Mouse (Mus musculus): Measurements from ENCODE around the gene Foxa3.
"Not testable (repeated sequence)": the region's sequence is repeated elsewhere in the genome, so short reads cannot be mapped to it uniquely, and the experiment has no call there.

Gene Foxa3

DNA sequence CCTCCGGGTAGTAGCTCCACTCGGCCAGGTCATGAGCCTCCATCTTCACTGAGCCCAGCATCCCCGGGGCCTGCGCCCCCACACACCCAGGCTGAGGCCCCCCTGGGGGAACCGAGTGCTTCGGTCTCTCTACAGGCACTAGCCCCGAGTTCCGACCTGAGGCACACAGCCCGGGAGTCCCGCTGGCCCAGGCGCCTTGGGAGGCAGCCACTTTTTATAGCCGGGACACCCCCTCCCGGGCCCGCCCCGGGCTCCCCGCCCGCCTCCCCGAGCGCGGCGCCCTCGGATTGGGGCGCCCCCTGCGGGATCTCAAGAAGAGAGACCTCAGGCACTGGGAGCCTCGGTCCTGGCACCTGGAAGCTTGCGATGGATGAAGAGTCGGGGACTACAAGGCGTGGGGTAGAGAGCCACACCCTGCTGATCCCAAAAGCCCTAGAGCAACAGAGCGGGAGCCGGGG is at the start of gene Foxa3:
Foxa3 (minus strand) TSS at position 182 of the 458 bp plus-strand sequence.
- no peak for DNase-seq (ENCODE audit: low spot score)

DNA sequence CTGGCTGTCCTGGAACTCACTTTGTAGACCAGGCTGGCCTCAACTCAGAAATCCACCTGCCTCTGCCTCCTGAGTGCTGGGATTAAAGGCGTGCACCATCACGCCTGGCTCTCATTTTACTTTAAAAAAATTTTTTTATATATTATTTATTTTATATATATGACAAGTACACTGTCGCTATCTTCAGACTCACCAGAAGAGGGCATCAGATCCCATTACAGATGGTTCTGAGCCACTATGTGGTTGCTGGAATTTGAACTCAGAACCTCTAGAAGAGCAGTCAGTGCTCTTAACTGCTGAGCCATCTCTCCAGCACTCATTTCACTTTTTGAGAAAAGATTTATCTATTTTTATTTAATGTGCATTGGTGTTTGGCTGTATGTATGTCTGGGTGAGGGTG is 47.7 kb upstream of the Foxa3 start:
- not testable (repeated sequence) for DNase-seq (ENCODE audit: low spot score)

DNA sequence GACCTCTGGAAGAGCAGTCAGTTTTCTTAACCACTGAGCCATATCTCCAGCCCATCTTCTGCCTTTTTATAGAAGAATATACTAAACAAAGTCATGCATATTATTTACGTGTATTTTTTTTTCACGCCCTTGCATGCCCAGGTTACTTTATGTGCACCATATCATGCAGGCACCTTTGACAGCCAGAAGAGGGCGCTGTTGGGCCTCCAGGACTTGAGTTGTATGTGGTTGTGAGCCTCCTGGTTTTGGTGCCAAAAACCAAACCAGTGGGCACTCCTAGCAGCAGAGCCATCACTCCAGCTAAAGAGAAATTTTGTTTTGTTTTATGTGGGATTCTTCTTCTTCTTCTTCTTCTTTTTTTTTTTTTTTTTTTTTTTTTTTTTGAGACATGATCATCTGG is 46.2 kb upstream of the Foxa3 start:
- DNase-seq (ENCODE audit: low spot score), result no peak

DNA sequence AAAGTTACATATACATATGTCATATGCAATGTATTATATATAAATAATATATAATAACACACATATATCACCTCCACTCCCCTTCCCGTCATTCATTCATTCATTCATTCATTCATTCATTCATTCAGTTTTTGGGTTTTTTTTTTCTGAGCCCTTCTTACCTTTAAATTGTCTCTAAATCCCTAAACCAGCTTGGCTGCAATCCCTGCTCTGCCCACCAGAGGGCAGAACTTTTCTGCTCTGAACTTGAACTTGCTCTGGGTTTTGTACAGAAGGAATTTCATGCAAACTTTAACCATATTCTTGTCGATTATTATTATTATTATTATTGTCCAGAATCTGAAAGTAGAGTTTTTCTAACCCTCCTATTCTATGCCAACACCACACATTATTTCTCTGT is 45.4 kb upstream of the Foxa3 start:
- DNase-seq (ENCODE audit: low spot score), result peak; percentile 80

DNA sequence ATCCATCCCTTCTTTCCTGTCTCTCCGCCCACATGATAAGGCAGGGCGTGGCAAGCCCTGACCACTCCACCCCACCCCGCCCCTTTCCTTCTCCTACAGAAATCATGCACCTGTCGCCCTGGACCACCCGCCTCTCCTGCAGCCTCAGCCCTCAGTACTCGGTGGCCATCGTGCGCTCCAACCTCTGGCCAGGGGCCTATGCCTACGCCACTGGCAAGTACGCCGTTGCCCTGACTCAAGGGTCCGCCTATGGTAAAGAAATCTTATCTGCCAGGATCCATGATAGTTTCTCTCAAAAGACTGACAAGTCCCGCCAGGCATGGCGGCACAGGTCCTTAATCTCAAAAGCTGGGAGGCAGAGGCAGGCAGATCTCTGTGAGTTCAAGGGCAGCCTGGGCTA is 44.6 kb upstream of the Foxa3 start:
- DNase-seq (ENCODE audit: low spot score), result no peak

DNA sequence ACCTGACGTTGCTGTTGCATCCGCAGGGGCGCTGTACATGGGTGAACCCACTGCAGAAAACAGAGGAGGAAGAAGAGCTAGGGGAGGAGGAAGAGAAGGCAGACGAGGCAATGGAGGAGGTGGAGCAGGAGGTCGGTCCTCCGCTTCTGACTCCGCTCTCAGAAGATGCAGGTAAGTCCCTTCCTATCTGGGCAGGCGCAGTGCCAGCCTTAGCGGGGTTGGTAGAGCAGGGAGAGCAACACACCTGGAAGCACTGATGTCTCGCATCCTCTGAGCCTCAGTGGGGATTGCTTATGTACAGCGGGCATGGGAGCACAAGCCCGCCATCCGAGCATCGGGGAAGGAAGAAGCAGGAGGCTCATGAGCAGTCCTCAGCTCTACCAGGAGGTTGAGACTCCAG is 43.7 kb upstream of the Foxa3 start:
- DNase-seq (ENCODE audit: low spot score), result no peak

DNA sequence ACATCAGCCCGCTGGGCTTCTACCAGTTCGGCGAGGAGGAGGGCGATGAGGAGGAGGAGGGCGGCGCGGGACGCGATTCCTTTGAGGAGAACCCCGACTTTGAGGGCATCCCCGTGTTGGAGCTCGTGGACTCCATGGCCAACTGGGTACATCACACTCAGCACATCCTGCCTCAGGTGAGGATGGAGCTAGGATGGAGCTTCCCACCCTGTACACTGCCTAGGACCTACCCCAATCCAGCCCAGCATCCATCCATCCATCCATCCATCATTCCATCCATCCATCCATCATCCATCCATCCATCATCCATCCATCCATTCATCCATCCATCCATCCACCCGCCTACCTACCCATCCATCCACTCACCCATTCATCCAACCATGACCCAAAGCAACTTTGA is 42.6 kb upstream of the Foxa3 start:
- no peak for DNase-seq (ENCODE audit: low spot score)

DNA sequence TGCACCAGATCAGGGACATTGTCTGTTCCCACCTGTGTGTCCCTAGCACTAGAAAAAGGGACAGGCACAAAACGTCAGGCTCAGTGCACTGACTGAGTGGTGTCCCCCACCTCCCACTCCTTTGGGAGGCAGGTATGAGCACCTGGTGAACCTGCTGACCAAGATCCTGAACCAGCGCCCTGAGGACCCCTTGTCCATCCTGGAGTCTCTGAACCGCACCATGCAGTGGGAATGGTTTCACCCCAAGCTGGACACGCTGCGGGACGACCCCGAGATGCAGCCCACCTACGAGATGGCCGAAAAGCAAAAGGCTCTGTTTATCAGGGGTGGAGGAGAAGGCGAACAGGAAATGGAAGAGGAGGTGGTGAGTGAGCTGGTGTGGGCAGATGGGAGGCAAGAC is 34.1 kb upstream of the Foxa3 start:
- no peak for DNase-seq (ENCODE audit: low spot score)

DNA sequence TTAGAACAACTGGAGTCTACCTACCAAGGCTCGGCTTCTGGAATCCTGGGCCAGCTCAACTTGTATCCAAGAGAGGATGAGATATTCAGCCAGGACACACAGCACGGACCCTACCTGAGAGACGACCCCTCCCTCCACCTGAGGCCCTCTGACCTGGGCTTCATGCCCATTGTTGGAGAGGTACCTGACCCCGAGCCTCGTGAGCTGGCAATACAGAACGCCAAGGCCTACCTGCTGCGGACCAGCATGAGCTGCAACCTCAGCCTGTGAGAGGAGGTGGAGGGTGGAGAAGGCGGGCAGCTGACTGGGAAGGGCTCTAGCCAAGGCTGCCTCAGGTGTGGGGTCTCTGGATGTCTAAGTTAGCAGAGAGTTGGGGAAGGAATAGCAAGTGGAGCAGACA is 31.8 kb upstream of the Foxa3 start:
- DNase-seq (ENCODE audit: low spot score), result no peak

DNA sequence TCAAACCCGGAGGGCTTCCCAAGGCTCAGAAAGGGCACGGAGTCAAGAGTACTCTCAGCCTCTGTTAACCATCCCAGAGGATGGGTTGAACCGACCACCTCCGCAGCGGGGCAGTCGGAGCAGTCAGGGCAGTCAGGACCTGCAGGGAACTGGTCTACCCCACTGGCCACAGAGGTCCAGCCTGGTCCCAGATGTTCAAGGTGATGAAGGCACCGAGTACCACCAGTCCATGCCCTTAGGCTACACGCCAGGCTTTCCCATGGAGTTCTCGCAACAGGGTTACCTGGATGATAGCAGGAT is 31.4 kb upstream of the Foxa3 start:
- DNase-seq (ENCODE audit: low spot score), result no peak

DNA sequence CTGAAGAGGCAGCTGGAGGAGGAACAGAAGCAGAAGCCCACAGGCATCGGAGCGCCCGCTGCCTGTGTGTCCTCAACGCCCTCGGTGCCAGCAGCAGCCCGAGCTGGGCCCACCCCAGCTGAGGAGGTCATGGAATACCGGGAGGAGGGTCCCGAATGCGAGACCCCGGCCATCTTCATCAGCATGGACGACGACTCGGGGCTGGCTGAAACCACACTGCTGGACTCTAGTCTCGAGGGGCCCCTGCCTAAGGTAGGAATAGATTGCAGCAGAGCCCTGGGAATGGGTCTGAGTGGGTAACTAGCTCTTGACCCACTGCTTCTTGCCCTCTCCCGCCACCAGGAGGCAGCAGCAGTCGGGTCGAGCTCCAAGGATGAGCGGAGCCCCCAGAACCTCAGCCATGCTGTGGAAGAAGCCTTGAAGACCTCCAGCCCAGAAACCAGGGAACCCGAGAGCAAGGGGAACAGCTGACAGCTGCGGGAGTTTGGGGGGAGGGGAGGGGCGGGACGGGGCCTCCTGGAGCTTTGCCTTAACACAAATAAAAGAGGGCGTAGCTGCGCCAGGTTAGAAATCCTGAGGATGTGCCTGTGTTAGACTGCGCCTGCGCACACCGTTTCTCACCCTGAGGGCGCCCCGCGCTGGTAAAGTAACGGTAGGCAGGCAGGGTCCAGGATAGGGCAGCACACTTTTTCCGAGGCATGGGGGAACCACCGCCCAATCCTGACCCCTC is 30.9 kb upstream of the Foxa3 start, which contains the start of gene Rsph6a:
Rsph6a (plus strand) TSS at position 644 of the 730 bp plus-strand sequence.
- peak; percentile 16 for DNase-seq (ENCODE audit: low spot score)

DNA sequence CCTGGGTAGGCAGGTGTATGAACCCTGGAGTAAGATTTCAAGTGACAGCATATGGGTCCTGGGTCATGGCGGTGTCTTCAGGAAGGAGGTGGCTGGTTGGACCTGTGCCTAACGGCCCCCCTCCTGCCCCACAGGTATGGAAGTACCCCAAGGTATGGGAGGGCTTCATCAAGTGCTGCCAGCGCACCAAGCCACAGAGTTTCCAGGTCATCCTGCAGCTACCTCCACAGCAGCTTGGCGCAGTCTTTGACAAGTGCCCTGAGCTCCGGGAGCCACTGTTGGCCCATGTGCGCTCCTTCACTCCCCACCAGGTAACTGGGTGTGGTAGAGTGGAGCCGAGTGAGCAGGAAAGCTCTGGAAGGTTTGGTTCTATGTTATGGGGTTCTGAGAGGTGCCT is 29.8 kb upstream of the Foxa3 start:
- no peak for DNase-seq (ENCODE audit: low spot score)

DNA sequence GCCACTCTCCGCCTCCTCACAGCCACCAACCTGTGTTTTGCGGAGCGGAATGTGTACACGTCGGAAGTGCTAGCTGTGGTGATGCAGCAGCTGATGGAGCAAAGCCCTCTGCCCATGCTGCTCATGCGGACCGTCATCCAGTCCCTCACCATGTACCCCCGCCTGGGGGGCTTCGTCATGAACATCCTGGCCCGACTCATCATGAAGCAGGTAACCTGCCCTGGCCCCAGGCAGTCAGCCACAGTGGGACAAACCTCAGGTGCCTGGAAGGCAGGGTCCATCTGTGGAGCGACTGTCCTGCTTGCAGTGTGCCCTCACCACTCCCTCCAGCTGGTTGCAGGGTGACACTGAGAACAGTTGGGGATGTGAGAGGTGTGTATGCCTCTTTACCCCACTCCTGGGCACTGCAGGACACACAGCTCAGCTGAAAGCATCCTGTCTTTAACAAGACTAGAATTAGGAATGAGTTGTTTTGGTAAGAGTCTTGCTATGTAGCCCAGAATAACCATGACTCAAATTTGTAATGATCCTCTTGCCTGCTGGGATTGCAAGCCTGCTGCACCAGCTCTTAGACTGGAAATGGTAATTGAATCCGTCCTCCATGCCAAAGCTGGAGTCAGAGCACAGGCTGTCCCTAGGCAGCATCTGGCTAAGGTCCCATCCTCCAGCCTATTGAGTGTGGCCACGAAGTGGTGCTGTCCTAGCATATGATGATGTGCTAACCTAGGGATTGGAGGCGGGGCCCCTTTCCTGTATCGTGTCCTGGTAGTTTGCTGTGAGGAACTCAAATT is 29.2 kb upstream of the Foxa3 start:
- DNase-seq (ENCODE audit: low spot score), result peak; percentile 36

DNA sequence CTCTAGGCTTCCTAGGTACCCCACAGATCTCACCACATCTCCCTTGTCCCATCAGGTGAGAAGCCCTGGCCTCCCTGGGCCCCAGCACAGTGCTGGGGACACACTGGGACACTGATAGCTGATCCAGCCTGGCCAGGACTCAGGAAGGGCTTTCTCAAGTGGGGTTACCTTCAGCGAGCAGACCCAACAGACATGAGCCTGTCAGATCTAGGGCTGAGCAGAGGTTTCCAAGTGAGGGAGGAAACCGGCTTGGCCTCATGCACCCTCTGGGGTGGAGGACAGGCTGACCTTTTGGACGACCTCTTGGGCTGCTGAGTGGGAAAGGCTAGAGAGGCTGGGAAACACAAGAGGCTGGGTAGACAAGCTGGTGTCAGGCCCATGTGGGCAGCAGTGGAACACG is 27.8 kb upstream of the Foxa3 start:
- no peak for DNase-seq (ENCODE audit: low spot score)

DNA sequence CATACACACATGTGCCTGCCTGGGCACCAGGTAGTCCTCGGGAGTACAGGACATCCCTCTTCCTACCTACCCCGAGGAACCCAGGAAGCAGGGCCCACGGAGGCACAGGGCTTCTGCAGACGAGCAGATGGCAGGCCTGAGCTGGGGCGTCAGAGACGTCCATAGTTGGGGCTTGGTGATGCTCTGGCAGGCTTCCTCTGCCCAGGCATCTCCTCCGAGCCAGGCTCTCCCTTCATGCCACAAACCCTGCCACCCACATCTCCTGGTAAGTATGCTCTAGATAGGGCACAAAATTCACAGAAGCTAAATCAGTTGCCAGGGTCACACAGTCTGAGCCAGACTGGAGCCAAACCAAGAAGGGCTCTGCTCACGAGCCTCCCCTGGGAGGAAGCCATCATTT is 26.8 kb upstream of the Foxa3 start:
- DNase-seq (ENCODE audit: low spot score), result no peak

DNA sequence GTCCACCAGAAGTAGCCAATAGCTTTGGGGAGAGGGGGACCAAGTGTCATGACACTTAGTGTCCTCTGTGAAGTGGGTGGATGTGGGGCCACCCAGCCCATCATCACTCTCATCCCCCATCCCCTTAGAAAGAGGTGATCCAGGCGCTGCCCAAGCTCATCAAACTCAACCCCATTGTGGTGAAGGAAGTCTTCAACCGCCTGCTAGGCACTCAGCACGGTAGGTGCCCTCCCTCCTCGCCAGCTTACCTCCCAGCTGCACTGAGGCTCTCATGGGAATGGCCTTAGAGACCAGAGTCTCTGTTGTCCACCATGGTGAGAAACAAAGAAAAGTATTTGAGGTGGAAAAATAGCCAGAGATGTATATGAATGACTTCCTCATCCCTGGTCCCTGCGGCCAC is 25.9 kb upstream of the Foxa3 start:
- DNase-seq (ENCODE audit: low spot score), result no peak

DNA sequence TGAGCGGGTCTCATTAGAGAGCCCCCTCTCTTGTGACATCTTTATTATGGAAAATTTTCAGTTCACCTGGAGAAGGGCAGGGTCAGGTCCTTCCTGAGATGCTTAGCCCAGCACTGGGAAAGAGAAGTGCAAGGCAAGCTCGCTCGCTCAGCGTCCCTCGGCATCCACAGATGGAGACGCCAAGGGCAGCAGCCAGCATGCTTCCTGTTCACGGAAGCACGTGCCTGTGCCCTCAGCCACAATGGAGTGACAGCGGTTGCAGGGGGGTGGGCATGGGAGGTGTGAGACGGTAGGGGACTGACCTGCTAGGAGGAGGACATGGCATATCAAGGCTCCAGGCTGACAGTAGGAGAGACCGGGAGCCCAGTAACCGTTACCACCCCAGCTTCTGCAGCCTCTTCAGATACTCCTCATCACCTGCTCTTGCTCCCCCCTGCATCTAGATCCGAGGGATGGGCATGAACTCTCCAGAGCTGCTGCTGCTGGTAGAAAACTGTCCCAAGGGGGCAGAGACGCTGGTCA is 24.7 kb upstream of the Foxa3 start:
- DNase-seq (ENCODE audit: low spot score), result no peak

DNA sequence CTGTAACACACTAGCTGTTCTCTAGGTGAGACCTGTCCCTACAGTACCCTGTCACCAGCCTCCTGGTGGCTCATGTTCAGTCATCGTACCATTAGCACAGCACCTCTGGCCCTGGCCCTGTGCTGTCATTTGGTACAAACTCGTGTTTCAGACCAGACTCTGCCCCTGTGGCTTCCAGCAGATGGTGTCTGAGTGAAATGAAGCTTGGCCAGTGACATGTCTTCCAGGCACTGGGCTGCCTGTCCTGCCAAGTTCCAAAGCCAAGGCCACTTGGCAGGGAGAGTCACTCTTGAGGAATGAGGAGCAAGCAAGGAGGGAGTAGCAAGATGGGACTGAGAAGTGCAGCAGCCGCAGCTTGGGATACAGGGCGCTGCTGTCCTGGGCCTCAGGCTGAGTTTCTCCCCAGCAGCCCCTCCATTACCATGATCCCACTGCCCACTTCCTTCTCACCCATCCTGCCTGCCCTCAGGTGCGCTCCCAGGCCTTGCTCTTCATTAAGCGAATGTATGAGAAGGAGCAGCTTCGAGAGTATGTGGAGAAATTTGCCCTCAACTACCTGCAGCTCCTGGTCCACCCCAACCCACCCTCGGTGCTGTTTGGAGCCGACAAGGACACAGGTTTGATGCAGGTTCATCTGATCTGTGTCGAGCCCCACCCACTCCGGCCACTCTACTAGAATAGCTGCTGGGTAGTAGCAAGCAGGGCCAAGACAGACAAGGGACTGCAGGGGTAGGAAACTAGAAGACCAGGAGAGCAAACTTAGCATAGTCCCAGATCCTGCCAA is 23.1 kb upstream of the Foxa3 start:
- no peak for DNase-seq (ENCODE audit: low spot score)

DNA sequence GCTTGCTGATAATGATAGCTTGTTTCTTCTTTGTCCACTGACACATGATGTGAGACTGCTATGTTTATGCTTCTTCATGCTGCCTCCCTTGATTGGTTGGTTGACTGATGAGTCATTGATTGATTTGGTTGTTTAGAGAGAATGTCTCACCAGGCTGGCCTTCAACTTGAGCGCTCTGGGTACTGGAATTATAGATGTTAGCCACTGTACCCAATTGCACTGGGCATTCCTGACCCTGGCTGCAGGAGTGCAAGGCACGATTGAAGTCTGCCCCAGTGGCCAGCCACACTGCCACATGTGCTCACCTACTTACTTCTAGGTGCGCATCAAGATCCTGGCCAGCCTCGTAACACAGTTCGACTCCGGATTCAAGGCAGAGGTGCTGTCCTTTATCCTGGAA is 21.3 kb upstream of the Foxa3 start:
- no peak for DNase-seq (ENCODE audit: low spot score)

DNA sequence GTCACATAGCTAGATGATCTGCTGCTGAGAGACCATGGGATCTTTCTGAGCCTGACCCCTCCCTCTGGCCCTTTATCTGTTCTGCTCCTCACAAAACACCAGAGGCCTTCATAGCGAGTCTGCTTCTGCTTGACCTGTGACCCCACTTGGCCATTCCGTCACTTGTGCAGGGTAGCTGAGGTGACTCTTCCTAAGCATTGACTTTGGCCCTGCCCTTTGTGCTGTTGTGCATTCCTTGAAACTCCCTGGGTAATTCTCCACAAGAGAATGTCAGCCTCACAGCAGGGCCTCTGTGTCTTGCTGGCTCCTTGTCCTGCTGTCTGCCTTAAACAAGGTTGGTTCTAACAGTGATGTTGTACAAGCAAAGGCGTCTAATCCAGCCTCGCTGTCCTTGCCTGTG is 8.3 kb upstream of the Foxa3 start:
- no peak for DNase-seq (ENCODE audit: low spot score)

DNA sequence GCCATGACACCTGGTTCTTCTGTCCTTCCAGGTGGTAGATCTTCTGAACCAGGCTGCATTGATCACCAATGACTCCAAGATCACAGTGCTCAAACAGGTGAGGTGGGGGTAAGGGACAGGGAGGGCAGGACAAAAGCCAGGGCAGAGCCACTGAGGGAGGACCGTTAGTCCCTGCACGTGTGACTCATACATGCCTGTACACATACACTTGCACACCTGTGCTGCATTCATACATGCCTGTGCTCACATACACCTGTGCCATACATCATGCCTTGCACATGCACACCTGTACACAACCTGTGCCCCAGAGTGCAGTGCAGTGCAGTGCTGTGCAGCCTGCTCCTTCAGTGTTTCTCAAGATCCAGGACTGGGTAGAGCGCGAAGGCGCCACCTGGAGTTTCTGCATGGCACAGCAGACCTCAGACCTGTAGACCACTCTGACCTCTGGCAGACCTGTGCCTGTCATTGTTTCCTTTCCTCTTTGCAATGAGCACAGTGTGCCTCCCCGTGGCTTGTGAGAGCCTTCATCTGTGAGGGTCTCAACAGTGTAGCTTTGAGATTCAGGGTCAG is 5.8 kb upstream of the Foxa3 start:
- peak; percentile 67 for DNase-seq (ENCODE audit: low spot score)

DNA sequence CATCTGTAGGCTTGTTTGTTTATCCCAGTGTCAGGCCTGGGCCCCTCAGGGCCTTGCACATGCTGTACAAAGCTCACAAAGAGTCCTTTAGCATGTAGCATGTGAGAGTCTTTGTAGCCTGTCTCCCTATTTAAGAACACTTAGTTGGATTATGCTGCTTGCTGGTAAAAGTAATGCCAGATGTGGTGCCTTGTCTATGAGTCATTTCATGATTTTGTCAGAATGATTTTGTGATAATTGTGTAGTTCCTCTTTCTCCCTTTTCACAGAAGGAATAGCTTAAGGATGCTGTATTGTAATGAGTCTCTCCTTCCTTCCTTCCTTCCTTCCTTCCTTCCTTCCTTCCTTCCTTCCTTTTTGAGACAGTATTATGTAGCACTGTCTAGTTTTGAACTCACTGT is 4.7 kb upstream of the Foxa3 start:
- peak; percentile 27 for DNase-seq (ENCODE audit: low spot score)

Measured in MN1 (cell line).